Mouse (Mus musculus) stomach, postnatal 0 days (tissue): ENCODE results near the gene Fam19a2.

Source experiments
- CTCF ChIP-seq: IDR thresholded peaks from 2 replicates; pipeline ENCODE4 v1.5.1; 2016; ENCODE audit warnings: antibody characterized with exemption, low read depth, mild to moderate bottlenecking, moderate library complexity
- EP300 ChIP-seq: optimal IDR thresholded peaks from 2 replicates; pipeline ENCODE3; 2016; ENCODE audit warnings: antibody characterized with exemption

- TF ChIP-seq CTCF (no peak), EP300 (no peak)
Observed at GRCm38 (mm10) chr10:123402460-123402859, 138.7 kb downstream of the Fam19a2 start.
